Mouse (Mus musculus) adrenal gland, adult 8-10 months (tissue): ENCODE results near the gene Aph1b. TPM values are rescaled to one million over a fixed set of nuclear protein-coding genes. Genes with fewer than 3 reads are reported as not detected.
"Not testable (repeated sequence)": the region's sequence is repeated elsewhere in the genome, so short reads cannot be mapped to it uniquely, and the experiment has no call there.

Experiments
- DNase-seq: peaks from one replicate; pipeline ENCODE4 v3.0.0; 2022
- total RNA-seq, 4 experiments: library from RNA; stranded (reverse); gene quantifications; 2 replicates each; pipeline ENCODE4 v1.2.4; 2022

The Aph1b gene
- total RNA-seq = 1 to 10 TPM; 7.3 to 9.7 (median 8.5) TPM

- peak; percentile 97 for DNase-seq
Observed at GRCm38 (mm10) chr9:66795464-66796324, at the start of gene Aph1b. TSS of gene Aph1b (minus strand) at chr9:66795490.

GRCm38 (mm10) chr9:66835097-66835480, 39.8 kb upstream of the Aph1b start:
- DNase-seq = no peak

- peak; percentile 99 for DNase-seq
Observed at GRCm38 (mm10) chr9:66834318-66835096, 39.2 kb upstream of the Aph1b start, which contains the start of gene Aph1c. TSS of gene Aph1c (minus strand) at chr9:66834726.

- no peak for DNase-seq
Observed at GRCm38 (mm10) chr9:66833851-66834250, 38.6 kb upstream of the Aph1b start.

GRCm38 (mm10) chr9:66832366-66832908, 37.1 kb upstream of the Aph1b start:
- DNase-seq = peak; percentile 16

GRCm38 (mm10) chr9:66825990-66826389, 30.7 kb upstream of the Aph1b start:
- DNase-seq = no peak

- not testable (repeated sequence) for DNase-seq
Observed at GRCm38 (mm10) chr9:66822255-66822654, 27.0 kb upstream of the Aph1b start.

- DNase-seq = no peak
Observed at GRCm38 (mm10) chr9:66820996-66821395, 25.7 kb upstream of the Aph1b start.

- DNase-seq = no peak
Observed at GRCm38 (mm10) chr9:66813392-66813791, 18.1 kb upstream of the Aph1b start.

GRCm38 (mm10) chr9:66805951-66806350, 10.7 kb upstream of the Aph1b start:
- not testable (repeated sequence) for DNase-seq

GRCm38 (mm10) chr9:66801947-66802346, 6.7 kb upstream of the Aph1b start:
- no peak for DNase-seq

- no peak for DNase-seq
Observed at GRCm38 (mm10) chr9:66796739-66797138, 1.4 kb upstream of the Aph1b start, which contains the start of gene Gm10647. TSS of gene Gm10647 (plus strand) at chr9:66797039.

GRCm38 (mm10) chr9:66794629-66795463, 444 bp downstream of the Aph1b start:
- DNase-seq = no peak

- DNase-seq = no peak
Observed at GRCm38 (mm10) chr9:66787821-66788220, 7.5 kb downstream of the Aph1b start.

- DNase-seq = not testable (repeated sequence)
Observed at GRCm38 (mm10) chr9:66784552-66784951, 10.7 kb downstream of the Aph1b start.

- DNase-seq = no peak
Observed at GRCm38 (mm10) chr9:66770701-66771100, 24.6 kb downstream of the Aph1b start.

GRCm38 (mm10) chr9:66769275-66769674, 26.0 kb downstream of the Aph1b start:
- peak; percentile 58 for DNase-seq

GRCm38 (mm10) chr9:66768721-66769120, 26.6 kb downstream of the Aph1b start:
- DNase-seq = no peak

GRCm38 (mm10) chr9:66760991-66761390, 34.3 kb downstream of the Aph1b start:
- no peak for DNase-seq

GRCm38 (mm10) chr9:66752849-66753248, 42.4 kb downstream of the Aph1b start:
- DNase-seq = no peak

GRCm38 (mm10) chr9:66748390-66748789, 46.9 kb downstream of the Aph1b start:
- no peak for DNase-seq

- no peak for DNase-seq
Observed at GRCm38 (mm10) chr9:66744531-66744930, 50.8 kb downstream of the Aph1b start.
